Mouse (Mus musculus): Measurements from ENCODE around the gene Uqcr11.

Gene Uqcr11

GRCm38 (mm10) chr10:80399191-80399972 is 7.2 kb downstream of the Uqcr11 start, which contains the start of gene Mbd3:
Gene Mbd3, minus strand, starts transcription at chr10:80399550.
- ATAC-seq (ENCODE audit: low TSS enrichment): peak; percentile 85

GRCm38 (mm10) chr10:80398719-80399190 is 7.9 kb downstream of the Uqcr11 start:
- ATAC-seq (ENCODE audit: low TSS enrichment): peak; percentile 56

DNA sequence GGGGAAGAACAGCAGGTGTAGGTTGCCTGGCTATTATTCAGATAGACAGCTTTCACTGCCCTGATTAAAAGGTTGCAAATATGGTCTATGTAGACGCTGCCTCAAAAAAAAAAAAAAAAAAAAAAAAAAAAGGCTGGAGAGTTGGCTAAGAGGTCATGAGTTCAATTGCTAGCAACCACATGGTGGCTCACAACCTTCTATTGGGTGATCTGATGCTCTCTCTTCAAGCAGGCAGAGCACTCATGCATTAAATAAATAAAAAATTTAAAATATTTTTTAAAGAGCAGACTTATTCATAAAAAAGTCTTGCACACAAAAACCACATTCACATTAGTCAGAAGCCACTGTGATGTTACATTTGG is 8.5 kb downstream of the Uqcr11 start:
- ATAC-seq (ENCODE audit: low TSS enrichment): no peak

DNA sequence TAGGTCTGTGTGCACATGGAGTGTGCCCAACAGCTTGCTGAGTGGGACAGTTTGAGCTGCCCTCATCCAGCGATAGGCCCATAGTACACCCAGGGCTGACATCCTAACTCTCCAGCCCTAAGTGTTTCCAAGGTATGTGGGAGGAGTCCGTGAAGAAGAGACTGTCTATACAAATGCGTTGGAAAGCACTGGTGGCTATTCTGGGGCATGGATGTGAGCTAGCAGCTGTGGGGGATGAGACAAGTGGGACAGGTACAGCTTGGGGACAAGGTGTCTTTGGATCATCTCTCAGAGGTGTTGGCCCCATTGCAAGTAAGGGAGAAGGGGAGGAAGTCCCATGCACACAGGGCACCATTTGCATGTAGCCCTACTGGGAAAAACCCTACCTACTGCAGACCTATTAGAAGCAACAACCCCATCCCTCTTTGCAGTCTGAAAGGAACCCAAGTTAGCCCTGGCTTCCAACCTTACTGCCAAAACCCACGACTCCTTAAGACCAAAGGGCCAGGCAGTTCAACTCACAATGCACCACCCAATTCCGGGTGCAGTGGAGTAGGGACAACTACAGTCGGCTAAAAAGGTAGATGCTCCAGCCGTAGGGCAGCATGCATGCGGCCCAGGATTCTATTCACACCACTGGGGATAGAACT is 9.0 kb downstream of the Uqcr11 start:
- ATAC-seq (ENCODE audit: low TSS enrichment): no peak

DNA sequence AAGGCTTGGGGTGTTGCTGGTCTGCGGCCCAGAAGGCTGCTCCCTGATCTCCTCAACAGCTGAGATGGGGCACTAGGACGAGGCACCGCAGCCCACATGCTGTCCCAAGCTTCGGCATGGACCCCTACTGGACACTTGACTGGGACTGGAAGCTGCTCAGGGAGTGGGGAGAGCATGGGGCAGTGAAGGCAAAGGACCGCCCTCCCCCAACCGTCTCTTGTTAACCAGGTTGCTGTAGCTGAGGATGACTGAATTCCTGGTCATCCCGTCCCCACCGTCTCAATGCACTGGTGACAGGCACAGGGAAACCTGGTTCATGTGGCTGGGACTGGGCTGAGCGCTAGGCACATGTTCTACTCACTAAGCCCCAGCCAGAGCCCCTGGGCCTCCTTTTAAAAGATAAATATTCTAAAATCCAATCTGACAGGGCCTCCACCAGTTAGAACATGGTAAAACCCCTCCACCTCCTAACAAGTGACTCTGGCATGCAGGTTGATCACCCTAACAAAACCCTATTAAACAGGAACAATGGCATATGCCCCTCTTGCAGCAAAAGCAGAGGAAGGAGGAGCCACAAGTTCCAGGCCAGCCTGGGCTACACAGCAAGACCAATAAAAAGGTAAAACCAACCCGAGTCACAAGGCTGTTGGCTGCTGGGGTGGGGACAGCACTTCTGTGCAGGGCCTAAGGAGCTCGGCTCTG is 9.7 kb downstream of the Uqcr11 start:
- ATAC-seq (ENCODE audit: low TSS enrichment): no peak

GRCm38 (mm10) chr10:80395025-80395627 is 11.5 kb downstream of the Uqcr11 start:
- ATAC-seq (ENCODE audit: low TSS enrichment): no peak

DNA sequence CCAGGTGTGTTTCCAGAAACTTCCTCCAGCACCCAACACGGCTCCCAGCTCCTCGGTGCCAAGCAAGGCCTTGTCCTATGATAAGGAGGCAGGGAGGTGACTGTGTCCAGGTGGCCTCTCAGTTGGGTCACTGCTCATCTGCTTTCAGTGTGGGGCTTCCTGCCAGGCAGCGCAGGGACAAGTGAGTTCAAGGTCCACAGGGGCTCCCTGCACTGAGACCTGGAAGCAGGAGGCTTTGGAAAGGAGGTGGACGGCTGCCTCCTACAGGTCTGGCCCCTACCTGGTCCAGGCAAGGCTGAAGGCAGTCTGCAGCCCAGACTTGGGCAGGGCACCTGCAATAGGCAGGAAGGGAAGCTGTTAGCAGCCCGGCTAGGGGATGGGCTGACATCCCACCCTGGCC is 13.9 kb downstream of the Uqcr11 start:
- no peak for ATAC-seq (ENCODE audit: low TSS enrichment)

- ATAC-seq (ENCODE audit: low TSS enrichment): no peak
Measured at GRCm38 (mm10) chr10:80390697-80391096, 15.9 kb downstream of the Uqcr11 start.

DNA sequence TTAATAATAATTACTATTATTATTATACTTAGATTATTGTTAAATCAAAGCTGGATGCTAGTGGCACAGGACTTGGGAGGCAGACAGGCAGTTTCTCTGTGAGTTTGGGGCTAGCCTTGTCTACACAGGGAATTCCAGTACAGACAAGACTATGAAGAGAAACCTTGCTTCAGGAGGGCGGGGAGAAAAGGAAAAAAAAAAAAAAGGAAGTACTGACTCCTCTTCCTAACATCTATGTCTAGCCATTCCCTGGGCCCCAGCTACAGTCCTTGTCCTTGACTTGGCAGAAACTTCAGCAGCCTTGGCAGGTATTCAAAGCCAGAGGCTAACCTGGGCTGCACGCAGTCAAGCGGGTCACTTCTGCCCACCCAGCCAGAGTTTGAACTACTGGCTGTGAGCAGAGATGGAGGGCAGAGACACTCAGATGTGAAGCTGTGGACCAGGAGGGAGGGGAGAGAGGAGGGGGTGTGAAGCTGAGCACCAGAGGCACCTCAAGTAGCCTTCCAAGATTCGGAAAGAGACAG is 17.4 kb downstream of the Uqcr11 start:
- ATAC-seq (ENCODE audit: low TSS enrichment): no peak

DNA sequence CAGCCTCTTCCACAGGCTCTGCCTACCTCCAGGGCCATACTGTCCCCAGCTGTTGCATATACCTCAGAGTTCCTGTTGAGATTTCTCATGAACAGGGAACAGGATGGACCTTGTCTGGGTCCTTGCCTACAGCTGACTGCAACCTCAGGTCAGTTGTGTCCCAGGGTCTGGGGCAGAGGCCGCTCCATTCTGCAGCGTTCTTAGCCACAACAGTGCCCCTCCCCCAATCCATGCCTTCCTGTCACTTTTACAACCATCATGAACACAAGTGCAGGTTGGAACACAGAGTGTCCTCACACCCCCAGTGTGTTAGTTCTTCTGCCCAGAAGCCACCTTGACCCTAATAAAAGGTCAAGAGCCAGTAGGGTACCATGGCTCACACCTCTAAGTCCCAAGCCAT is 17.9 kb downstream of the Uqcr11 start:
- ATAC-seq (ENCODE audit: low TSS enrichment): no peak

GRCm38 (mm10) chr10:80387522-80387959 is 19.1 kb downstream of the Uqcr11 start, which contains the start of gene Mex3d:
Gene Mex3d, minus strand, starts transcription at chr10:80387659.
- no peak for ATAC-seq (ENCODE audit: low TSS enrichment)

GRCm38 (mm10) chr10:80386735-80387471 is 19.7 kb downstream of the Uqcr11 start:
- ATAC-seq (ENCODE audit: low TSS enrichment): no peak

DNA sequence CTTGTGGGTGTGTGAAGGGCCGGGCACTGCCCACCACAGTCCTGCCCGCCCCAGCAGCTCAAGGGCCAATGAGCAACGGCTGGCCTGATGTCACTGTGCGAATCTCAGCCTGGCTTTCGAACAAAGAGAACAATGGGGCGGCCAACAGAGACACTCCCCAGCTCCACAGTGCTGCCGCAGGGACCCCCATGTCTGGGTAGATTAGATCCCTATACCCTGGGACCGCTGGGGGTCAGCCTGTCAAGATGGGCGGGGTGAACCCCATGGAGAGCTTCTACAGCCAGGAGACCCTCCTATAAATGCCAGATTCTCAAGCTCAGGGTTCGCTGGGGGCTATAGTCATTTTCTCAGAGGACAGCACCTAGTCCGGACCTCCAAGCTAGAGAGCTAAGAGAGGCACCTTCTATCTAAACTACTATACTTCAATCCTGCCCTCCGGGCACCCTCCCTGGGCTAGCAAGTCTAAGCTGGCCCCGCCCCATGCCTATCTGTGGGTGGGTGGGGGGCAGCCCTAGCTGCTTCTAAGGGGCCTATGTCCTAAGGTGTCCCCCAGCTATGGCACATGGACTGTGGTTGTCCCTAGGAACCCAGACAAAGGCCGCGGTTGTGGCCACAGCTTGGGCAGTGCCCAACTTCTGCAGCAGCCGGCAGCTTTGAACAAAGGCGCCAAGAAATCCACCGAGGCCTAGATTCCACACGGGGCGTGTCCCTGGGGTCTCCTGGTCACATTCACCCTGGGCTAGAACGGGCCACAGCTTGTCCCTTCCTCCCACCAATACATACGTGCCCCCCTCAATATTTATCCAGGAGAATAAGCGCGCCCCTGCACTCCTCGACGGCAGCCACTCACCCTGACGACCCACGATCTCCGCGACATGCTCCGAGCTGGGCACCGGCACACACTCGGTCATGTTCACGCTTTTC is 20.6 kb downstream of the Uqcr11 start:
- ATAC-seq (ENCODE audit: low TSS enrichment): no peak; the same call in 1 of the 2 replicates

GRCm38 (mm10) chr10:80385310-80385709 is 21.3 kb downstream of the Uqcr11 start:
- ATAC-seq (ENCODE audit: low TSS enrichment): no peak

- no peak for ATAC-seq (ENCODE audit: low TSS enrichment)
Measured at GRCm38 (mm10) chr10:80384709-80385108, 21.9 kb downstream of the Uqcr11 start.

- no peak for ATAC-seq (ENCODE audit: low TSS enrichment)
Measured at GRCm38 (mm10) chr10:80384115-80384639, 22.5 kb downstream of the Uqcr11 start.

GRCm38 (mm10) chr10:80383431-80383830 is 23.2 kb downstream of the Uqcr11 start:
- no peak for ATAC-seq (ENCODE audit: low TSS enrichment)

- no peak for ATAC-seq (ENCODE audit: low TSS enrichment)
Measured at GRCm38 (mm10) chr10:80382641-80383365, 23.8 kb downstream of the Uqcr11 start.

DNA sequence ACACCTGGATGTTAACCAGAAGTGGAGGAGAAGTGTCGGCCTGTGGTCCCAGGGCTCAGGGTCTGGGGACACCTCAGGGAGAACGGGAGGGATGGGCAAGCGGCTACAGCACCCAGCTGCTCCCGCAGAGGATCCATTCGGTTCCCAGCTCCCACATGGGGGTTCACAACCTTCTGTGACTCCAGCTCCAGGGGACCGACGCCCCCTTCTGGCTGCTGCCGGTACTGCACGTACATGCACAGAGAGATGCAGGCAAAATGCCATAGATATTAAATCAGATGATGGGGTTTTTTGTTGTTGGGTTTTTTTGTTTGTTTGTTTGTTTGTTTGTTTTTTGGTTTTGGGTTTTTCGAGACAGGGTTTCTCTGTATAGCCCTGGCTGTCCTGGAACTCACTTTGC is 28.9 kb downstream of the Uqcr11 start:
- ATAC-seq (ENCODE audit: low TSS enrichment): no peak

Measured in frontal cortex, adult (tissue).